Mouse (Mus musculus) telencephalon, adult 2 months (tissue): ENCODE measurements around the gene Parp3.

Experiments used
- DNase-seq: peaks from one replicate; pipeline ENCODE4 v3.0.0-alpha.2; 2011; ENCODE audit warnings: low read depth, low spot score

Gene Parp3

DNA sequence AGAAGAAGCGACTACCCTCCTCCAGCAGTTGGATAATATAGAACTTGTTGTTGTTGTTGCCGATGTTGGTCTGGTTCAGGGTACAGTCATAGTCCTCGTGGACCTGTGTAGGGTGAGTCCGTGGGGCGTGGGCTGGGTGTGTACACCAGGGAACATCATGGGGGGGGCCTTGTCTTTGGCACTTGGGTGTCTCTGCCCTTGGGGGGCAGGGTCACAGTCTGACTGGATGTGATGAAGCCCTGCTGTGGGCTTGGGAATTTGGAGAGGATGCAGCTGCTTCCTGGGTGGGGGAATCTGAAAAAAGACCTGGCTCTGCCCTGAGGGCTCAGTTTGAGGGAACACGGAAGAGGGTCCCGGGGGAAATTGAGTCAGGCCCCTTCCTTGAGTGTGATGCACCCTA, 1.7 kb downstream of the Parp3 start:
- DNase-seq, result no peak

DNA sequence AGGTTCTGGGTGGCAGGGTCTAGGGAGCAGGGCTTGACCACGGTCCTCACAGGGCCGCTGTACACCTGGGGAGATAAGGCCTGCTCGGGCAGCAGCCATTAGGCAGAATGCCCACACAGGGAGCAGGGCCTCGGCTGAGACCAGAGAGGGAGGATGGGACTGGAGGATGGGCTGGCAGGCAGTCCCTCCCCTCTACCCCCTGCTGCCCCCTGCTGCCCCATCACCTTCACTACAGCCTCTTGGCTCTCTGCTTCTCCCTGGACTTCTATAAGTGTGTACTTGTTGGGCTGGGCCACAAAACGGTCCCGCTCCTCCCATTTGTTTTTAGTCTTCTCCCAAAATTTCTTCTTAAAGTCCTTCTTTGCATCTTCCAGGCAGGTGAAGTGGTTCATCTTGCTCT, 2.3 kb downstream of the Parp3 start:
- DNase-seq, result no peak

DNA sequence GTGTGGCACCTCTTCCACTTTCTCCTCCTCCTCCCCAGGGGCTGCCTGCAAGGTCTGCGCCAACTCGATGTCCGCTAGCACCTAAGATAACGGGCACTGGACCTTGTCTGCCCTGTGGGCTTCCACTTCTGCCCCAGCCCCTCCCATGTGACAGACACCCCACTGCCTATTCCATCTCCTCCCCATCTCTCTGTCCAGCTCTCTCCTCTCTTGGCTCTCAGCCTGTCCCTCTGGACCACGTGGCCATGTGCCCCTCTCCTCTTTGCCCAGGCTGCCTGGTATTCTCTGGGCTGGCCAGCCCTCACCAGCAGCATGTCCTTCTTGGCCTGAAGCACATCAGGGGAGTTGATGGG, 3.0 kb downstream of the Parp3 start:
- no peak for DNase-seq

DNA sequence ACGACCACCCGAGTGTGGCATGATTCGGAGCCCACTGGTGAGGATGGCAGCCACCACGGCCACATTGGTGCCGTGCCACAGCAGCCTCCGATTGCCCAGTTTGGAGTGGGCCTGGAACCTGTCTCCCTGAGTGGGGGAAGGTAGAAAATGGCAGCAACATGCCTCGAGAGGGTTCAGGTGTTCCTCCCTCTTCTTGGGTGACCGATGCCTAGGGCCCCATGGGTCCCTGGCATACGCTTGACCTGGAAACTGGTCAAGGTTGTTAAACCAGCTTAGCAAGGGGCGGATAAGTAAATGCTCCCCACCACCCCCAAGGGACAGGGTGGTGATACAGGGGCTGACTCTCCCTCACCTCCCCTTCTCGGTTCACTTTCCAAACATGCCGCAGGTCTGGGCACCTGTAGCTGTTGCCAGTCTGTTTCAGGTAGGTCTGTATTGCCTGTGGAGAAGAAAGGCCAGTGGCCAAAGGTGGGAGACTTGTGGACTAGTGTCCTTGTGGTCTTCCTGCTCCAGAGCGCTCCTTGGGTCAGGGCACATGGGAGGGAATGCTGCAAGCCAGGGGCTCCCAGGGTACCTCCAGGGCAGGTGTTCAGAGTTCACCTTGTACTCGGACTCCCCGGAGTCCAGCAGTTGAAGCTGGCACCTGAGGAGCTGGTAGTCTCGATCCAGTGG, 3.5 kb downstream of the Parp3 start:
- DNase-seq, result no peak

DNA sequence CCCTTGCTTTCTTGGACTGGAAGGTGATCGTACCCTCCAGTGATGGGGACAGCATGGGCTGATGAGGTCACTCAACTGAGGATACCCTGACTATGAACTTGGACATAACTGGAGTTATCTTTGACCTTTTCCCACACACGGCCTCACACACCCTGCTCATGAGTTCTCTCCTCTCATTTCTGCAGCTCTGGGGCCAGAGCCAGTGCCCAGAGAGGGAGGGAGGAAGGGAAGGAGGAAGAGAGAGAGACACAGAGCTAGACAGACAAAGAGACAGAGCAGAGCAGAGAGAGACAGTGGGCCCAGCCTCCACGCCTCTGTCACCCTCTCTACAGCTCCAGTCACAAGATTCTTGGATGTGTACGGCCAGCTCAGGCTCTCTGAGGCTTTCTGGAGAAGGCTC, 4.4 kb downstream of the Parp3 start:
- no peak for DNase-seq

DNA sequence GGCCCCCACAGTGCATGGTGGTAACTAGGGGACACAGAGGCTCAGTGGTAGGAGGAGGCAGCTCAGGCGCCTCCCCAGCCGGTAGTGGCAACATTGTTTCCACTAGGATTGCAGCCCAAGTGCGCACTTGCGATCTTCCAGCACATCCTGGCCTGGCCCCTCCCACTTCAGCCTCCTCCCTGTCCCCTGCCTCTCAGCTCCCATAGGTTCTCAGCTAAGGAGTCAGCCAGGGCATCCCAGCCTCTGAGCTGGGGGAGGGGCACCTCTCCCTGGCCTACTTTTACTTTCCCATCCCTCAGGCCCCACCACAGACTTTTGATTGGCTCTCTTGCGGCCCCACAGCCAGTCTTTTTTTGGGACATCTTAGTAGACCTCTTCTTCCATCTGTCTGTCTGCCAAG, 4.9 kb downstream of the Parp3 start:
- DNase-seq, result no peak

DNA sequence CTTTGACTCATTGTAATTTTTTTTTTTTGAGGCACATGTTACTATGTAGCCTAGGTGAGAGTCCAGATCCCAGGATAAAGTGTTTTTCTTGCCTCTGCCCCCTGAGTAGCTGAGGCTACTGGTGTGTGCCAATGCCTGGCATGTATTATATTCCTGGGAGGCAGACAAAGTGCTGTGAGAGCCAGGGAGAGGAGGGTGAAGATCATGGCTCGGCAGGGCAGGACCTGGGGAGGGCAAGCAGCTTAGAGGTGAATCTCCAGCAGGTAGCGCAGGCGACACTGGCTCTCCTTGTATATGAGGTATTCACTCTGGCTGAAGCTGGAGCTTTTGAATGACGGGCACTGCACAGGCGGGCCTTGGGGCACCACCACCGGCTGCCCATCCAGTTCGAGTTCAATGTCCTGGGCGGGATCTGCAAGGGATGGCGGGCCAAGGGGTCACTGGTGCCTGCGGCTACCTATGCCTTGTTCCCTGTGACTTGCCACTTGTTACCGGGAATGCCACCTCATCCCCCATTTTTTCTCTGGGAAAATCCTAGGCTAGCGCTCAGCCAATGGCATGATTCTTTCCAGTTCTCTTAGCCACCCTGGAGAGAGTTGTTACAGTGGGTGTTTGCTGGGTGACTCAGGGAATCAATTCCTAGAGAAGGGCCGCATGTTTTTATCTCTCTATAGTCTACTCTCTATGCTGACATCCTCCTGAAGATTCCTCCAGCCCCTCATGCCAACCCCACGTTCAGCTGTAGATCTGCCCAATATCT, 5.6 kb downstream of the Parp3 start:
- no peak for DNase-seq

DNA sequence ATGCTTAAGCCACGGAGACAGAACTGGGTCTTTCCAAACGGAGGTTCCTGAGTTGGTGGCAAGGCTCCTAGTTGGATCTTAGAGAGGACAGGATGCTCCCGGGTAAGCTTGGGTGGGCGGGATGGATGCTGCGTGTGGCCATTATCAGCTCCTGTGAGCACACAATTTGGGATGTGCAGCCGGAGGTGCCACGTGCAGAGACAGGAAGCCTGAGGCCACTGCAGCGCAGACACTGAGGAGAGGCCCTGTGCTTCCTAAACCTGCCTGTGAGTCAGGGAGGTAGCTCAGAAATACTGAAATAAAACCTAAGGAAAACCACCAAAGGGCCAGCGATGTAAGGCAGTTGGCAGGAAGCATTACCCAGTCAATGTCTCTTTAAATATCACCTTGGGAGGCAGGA, 7.0 kb downstream of the Parp3 start:
- DNase-seq, result no peak

DNA sequence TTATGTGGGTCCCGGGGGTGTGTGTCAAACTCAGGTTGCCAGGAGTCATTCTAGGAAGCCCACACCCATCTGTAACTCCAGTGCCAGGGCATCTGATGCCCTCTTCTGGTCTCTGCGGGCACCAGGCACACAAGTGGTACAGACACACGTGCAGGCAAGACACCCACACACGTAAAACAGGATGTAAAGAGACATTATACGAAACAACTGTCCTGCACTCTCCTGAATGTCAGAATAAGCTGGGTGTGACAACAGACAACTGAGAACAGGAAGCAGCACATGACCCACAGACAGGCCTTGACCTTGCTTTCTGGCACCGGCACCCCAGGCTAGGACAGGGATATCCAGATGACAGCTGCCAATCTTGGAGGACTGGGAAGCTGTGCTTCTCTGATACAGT, 7.4 kb downstream of the Parp3 start:
- DNase-seq, result no peak

DNA sequence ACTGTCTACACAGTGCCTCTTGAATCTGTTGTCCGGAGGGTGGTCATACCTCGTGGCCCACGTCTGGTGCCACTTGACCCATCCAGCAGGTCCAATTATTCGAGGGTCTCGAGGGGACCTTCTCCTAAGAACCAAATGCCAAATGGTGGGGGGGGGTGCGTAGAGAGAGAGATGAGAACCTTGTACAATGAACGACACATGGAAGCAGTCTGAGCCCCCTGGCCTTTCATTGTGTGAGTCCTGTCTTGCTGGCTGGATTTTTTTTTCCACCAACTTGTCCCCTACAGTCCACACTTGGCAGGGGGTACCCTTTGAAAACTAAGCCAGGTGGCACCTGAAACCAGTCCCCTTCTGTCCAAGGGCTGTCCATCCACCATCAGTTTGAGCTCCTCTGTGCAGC, 9.0 kb downstream of the Parp3 start:
- DNase-seq, result no peak

DNA sequence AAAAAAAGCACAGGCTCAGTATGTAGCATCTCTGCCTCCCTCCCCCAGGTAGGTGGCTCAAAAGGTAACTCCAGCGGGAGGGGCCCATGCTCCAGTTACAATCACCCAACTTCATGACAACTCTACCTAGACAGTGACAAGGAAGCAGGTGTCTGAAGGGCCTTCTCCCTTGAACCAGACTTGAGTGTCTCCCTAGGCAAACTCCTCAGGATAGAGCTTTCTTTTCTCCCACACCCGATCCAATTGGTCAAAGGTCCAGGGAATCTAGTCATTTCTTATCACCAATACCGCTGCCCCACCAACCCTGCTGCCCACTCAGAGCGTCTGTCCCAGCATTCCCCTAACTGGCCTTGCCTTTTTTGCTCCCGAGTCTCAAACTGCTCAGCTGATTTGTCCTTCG, 10.0 kb downstream of the Parp3 start:
- no peak for DNase-seq

DNA sequence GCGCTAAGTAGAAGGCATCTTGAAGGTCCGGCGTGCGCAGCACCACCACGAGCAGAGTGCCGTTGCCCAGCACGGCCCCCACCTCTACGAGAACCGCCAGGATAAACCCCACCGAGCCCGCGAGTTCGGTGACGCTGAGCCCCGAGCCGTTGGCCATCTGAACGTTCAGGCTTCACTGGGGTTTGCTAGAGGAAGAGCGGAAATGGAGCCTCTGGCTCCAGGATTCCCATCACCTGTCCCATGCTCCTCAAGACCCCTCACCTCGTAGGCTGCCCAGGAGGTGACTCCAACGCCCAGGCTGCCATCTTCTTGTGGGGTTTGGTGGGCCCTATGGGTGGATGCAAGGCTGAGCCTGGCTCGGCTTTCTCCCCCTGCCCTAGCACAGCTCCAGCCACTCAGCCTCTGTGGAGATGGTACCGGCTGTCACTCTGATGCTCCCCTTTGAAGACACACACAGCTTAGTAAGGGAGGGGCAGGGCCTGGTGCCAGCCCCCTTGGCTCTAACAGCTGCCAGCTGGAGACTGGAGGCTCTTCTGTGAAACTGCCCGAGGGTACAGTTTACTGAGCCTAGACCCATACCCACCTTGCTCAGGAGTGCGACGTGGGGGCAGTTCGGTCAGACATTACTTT, 11.1 kb downstream of the Parp3 start, which contains the start of gene Gpr62:
Gpr62 (minus strand) TSS at position 368 of the 630 bp plus-strand sequence.
- DNase-seq, result no peak

DNA sequence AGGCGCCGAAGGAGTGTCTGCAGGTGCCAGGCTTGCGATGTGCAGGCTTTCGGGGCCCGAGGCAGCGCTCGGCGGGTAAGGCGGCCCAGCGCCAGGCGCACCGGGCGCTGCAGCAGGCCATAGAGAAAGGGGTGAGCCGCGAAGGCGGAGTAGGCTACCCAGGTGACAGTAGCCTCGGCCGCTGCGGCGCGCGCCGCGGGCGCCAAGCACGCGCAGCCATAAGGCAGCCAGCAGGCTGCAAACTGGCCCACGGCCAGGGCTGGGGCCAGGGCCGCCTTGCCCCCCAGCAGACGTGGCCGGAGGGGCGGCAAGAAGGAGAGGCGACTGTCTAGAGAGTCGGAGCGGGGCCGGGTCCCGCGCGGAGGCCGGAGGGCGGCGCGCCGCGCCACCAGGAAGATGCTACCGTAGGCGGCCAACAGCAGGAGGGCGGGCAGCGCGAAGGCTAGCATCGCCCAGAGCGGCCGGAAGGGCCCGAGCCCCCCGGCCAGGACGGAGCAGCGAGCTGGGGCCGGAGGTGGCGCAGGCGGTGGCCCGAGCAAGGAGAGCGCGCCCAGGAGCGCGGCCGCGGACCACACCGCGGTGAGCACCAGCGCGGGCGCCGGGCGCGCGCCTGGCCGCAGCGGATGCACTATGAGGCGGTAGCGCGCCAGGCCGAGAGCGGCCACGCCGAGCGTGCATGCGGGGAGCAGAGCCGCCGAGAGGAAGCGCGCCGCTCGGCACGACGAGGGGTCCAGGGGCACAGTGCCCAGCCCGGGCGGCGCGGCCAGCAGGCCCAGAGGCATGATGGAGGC, 11.8 kb downstream of the Parp3 start:
- no peak for DNase-seq

DNA sequence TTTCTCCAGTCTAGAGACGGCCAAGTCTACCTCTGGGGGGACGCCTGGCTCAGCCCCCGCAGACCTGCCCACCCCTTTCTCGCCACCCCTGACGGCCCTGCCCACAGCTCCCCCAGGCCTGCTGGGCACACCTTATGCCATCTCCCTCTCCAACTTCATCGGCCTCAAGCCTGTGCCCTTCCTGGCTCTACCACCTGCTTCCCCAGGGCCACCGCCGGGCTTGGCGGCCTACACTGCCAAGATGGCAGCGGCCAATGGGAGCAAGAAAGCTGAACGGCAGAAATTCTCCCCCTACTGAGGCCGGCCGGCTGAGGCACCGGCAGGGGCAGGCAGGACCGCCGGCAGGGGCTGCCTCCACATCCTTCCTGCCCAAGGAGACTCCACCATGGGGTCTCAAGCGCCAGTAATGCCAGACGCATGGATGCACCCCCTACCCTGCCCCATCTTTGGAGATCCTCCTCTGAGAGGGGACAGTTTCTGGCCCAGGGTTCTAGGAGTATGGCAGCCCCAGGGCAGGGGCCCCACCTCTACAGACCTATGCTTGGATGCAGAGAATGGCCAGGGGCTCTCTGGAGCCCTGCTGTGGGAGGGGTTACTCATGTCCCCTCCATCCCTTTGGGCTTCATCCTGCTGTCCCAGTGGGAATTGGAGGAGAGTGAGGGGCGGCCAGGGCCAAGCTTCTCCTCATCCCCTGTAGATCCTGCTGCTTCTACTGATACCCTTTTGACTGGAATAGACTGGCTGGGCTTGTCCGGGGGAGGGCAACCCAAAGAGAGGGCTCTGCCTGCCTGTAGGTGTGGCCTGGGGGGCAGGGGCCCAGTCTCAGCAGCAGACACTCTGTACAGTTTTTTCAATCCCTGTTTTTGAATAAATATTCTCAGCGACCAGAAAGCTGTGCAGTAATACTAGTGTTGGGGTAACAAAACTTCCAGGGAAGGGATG, 13.4 kb downstream of the Parp3 start:
- no peak for DNase-seq

DNA sequence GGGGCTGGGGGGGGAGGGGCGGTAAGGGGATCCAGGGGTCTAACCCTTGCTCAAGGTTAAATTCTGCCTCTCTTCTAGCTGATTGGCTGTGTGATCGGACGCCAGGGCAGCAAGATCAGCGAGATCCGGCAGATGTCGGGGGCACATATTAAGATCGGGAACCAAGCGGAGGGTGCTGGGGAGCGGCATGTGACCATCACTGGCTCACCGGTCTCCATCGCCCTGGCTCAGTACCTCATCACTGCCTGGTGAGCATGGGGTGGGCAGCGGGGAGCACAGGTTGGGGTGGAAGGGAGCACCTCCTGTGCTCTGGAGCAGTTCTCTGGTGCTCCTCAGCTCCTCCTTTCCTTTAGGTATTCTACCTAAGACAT, 14.3 kb downstream of the Parp3 start:
- no peak for DNase-seq

DNA sequence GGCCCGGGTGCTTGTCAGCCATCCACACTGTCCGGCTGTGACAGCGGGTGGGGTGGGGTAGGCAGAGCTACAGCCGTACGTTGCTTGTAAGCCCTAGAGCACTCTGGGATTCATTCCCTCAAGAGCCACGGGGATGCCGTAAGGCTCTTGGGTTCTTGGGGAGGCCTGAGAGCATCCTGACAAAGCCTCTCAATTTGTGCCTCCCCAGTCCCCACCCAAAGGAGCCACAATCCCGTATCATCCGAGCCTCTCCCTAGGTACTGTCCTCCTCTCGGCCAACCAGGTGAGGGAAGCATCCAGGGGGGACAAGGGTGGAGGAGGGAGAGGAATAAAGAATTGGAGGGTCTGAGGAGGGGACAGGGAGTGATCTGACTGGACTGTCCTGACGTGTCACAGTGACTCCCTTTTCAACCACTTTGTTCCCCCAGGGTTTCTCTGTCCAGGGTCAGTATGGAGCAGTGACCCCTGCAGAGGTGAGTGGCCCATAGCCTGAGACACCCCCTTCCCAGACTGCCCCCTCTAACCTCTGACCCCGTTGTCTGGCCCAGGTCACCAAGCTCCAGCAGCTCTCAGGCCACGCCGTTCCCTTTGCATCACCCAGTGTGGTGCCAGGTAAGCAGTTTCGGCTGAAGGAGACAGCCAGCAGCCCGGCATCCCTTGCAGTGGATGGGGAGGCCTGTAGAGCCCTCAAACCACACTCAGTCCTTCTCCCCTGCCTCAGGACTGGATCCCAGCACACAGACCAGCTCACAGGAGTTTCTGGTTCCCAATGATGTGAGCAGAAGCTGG, 14.9 kb downstream of the Parp3 start:
- no peak for DNase-seq

DNA sequence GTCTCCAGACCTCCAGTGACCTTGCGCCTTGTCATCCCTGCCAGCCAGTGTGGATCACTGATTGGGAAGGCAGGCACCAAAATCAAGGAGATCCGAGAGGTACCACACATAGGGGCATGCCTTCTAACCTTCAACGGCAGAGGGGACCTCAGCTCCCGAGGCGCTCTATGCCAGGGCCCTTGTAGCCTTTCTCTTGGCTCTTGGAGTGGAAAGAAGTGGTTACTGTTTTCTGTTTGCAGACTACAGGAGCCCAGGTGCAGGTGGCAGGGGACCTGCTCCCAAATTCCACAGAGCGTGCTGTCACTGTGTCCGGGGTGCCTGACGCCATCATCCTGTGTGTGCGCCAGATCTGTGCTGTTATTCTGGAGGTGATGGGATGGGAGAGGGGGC, 15.7 kb downstream of the Parp3 start:
- no peak for DNase-seq

DNA sequence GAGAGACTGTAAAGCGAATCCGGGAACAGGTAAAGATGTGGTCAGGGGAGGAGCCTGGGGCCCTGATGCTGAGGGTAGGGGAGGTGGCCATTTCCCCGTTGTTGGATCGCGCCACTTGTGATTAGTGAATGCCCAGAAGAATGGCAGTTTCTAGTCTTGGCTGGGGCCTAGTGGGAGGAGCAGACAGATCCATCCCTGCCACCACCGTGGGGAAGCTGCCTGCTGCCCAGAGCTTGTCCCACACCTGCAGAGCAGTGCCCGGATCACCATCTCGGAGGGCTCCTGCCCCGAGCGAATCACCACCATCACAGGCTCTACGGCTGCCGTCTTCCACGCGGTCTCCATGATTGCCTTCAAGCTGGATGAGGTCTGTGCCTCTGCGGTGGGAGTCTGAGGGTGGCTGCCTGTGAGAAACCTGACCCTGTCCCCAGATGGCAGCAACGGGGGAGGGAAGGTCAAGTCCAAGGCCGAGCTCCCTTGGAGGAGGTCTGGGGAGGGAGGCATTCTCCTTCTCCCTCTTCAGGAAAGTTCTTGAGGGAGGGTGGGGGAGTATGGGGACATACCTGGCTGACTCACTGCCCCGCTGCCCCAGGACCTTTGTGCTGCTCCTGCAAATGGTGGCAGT, 16.2 kb downstream of the Parp3 start:
- no peak for DNase-seq

DNA sequence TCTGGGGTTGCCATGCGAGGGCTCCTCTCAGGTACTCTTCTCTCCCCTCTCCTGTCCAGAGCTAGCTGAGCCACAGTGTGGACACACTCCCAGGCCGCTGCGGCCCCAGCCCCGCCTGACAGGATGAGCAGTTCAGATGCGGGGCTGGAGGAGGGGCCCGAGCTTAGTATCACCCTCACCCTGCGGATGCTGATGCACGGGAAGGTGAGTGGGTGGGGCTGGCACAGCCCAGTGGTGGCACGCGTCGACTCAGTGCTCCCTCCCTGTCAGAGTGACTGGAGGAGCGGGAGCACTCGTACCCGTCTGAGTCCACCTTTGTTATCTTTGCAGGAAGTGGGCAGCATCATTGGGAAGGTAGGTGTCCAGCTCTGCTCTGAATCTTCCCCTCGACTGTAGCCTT, 16.8 kb downstream of the Parp3 start:
- no peak for DNase-seq

DNA sequence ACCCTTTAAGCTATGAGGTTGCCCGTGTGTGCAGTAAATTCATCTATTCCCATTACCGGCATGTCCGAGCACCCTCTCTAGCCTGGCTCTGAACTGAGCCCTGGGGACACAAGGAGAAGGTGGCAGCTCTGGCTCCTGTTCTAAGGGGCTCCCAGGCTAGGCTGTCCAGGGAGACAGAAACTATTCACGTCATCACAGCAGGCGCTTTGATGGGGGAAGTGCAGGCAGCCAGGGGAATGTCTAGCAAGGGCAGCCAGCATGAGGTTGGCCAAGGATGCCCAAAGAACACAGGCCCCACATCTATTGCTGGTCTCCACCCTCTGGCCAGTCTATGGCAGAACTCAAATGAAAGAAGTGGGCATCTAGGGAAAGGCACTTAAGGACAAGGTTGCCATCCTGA, 18.8 kb downstream of the Parp3 start:
- DNase-seq, result no peak
